Mouse (Mus musculus): ENCODE data around the gene Podxl2. TPM values are rescaled to one million over a fixed set of nuclear protein-coding genes. Genes with fewer than 3 reads are reported as not detected.

The Podxl2 gene
- total RNA-seq, 1 experiment from 2014 or later = not detected

DNA sequence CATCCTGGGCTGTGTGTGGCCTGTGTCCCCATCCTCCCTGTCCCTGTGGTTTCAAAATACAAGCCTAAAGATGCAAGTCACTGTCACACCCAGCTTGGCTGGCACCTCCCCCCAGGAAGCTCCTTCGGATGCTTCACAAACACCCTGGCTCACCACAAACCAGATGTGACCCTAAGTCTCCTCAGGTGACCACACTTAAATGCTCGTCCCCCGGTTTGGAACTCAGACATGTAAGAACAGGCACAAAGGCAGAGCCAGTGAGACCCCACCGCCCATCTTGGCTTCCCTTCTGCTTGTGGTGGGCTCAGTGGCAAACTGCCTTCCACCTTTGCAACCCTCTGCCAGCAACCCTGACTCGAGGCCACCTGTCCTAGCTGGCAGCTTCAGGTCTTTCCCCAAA, 39.8 kb downstream of the Podxl2 start:
- no peak for ATAC-seq (replicated peaks; ENCODE audit: insufficient number of reproducible peaks, low FRiP score, low TSS enrichment, poor library complexity, severe bottlenecking)

DNA sequence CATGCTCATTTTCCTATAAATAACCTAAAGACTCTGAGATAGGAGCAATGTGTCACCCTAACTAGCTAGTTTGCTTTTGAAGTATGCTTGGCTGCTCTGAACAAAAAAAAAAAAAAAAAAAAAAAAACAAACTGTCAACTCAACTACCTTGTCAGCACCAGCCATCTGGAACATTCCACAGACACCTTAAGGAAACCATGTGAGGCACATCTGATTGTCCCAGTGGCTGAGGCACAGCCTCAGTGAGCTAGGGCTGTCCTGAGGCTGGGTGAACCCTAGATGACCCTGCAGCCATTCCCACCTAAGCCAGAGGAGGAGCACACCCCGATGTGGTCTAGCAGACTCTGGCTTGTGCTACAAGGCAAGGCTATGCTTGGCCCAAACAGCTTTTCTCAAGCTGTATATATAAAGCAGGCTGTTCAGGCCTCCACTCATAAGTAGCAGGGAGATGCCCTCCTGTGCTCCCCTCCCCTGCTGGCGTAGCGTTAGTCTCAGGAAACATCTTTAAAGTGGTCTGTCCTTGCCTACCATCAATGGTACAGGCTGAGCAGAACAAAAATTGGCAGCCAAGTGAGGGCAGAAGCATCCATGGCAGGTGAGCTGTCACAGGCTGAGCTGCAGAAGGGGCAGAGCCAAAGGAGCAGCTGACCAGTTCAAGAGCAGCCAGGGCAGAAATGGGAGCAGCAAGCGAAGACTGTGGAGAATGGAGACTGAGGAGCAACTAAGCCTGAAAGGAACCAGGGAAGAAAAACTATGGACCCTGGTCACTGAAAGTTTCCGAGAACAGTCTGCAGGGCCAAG, 41.3 kb downstream of the Podxl2 start:
- ATAC-seq (replicated peaks; ENCODE audit: insufficient number of reproducible peaks, low FRiP score, low TSS enrichment, poor library complexity, severe bottlenecking) = no peak

- no peak for ATAC-seq (replicated peaks; ENCODE audit: insufficient number of reproducible peaks, low FRiP score, low TSS enrichment, poor library complexity, severe bottlenecking)
Observed at GRCm38 (mm10) chr6:88832663-88833062, 42.2 kb downstream of the Podxl2 start.

DNA sequence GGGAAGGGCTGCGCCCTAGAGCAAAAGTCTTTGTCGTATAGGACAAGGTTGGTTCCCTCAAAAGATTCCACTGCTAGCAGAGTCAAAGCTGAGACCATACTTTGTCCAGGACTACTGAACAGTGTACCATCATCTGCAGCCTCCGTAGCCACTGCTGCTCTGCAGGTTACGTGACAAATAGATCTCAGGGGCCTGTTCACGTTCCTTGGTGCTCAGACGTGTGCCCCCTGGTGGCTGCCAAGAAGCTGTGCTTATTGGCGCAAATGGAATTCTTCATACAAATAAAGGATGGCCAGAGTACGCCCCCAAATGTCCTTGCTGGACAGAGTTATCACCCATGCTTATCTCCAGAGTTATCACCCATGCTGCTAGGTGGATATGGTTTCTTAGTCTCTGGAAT, 43.4 kb downstream of the Podxl2 start:
- no peak; the same call in 1 of the 2 replicates for ATAC-seq (replicated peaks; ENCODE audit: insufficient number of reproducible peaks, low FRiP score, low TSS enrichment, poor library complexity, severe bottlenecking)

- ATAC-seq (replicated peaks; ENCODE audit: insufficient number of reproducible peaks, low FRiP score, low TSS enrichment, poor library complexity, severe bottlenecking) = no peak
Observed at GRCm38 (mm10) chr6:88830112-88830702, 44.6 kb downstream of the Podxl2 start.

DNA sequence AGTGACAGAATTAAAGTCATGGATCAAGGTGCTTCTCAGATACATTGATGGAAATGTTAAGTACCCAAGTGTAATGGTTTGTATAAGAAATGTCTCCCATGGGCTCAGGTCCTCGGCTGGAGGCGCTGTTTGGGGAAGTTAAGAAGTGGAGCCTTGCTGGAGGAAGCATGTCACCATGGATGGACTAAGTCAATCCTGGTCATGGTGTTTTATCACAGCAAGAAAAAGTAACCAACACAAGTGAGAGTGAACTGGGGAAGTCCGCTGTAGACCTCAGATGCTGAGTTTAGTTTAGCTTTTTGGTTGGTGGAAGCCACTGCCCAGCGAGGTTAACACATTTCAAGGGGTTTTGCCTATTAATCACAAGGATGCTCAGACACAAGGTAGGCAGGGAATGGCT, 45.3 kb downstream of the Podxl2 start:
- no peak for ATAC-seq (replicated peaks; ENCODE audit: insufficient number of reproducible peaks, low FRiP score, low TSS enrichment, poor library complexity, severe bottlenecking)

- no peak for ATAC-seq (replicated peaks; ENCODE audit: insufficient number of reproducible peaks, low FRiP score, low TSS enrichment, poor library complexity, severe bottlenecking)
Observed at GRCm38 (mm10) chr6:88828206-88829009, 46.4 kb downstream of the Podxl2 start.

GRCm38 (mm10) chr6:88827395-88828205, 47.2 kb downstream of the Podxl2 start:
- ATAC-seq (replicated peaks; ENCODE audit: insufficient number of reproducible peaks, low FRiP score, low TSS enrichment, poor library complexity, severe bottlenecking) = peak; percentile 42

- ATAC-seq (replicated peaks; ENCODE audit: insufficient number of reproducible peaks, low FRiP score, low TSS enrichment, poor library complexity, severe bottlenecking) = no peak
Observed at GRCm38 (mm10) chr6:88826965-88827364, 47.9 kb downstream of the Podxl2 start.

- no peak for ATAC-seq (replicated peaks; ENCODE audit: insufficient number of reproducible peaks, low FRiP score, low TSS enrichment, poor library complexity, severe bottlenecking)
Observed at GRCm38 (mm10) chr6:88826545-88826944, 48.3 kb downstream of the Podxl2 start.

- ATAC-seq (replicated peaks; ENCODE audit: insufficient number of reproducible peaks, low FRiP score, low TSS enrichment, poor library complexity, severe bottlenecking) = no peak
Observed at GRCm38 (mm10) chr6:88826088-88826487, 48.8 kb downstream of the Podxl2 start.

- no peak for ATAC-seq (replicated peaks; ENCODE audit: insufficient number of reproducible peaks, low FRiP score, low TSS enrichment, poor library complexity, severe bottlenecking)
Observed at GRCm38 (mm10) chr6:88824183-88824582, 50.7 kb downstream of the Podxl2 start.

DNA sequence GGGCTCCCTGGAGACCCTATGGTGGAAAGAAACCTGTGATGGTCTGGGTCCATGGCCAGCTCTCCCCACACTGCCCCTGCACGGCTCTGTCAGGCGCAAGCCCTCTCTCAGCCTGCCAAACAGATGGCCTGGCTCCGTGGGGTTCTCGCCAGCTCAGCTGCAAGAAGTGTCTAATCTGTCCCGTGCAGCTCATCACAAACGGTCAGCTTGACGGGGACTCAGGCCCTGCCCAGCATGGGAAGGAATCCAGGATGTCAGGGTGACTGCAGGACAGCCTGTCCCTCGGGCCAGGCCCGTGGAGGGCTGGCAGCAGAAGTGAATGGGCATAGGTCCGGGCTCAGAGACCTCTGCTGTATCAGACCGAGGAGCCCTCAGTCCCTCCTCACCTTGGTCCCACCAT, 52.9 kb downstream of the Podxl2 start:
- no peak for ATAC-seq (replicated peaks; ENCODE audit: insufficient number of reproducible peaks, low FRiP score, low TSS enrichment, poor library complexity, severe bottlenecking)

GRCm38 (mm10) chr6:88821294-88821693, 53.5 kb downstream of the Podxl2 start:
- ATAC-seq (replicated peaks; ENCODE audit: insufficient number of reproducible peaks, low FRiP score, low TSS enrichment, poor library complexity, severe bottlenecking) = no peak

- ATAC-seq (replicated peaks; ENCODE audit: insufficient number of reproducible peaks, low FRiP score, low TSS enrichment, poor library complexity, severe bottlenecking) = no peak
Observed at GRCm38 (mm10) chr6:88820853-88821252, 54.0 kb downstream of the Podxl2 start.

GRCm38 (mm10) chr6:88816913-88817312, 57.9 kb downstream of the Podxl2 start:
- ATAC-seq (replicated peaks; ENCODE audit: insufficient number of reproducible peaks, low FRiP score, low TSS enrichment, poor library complexity, severe bottlenecking) = no peak

DNA sequence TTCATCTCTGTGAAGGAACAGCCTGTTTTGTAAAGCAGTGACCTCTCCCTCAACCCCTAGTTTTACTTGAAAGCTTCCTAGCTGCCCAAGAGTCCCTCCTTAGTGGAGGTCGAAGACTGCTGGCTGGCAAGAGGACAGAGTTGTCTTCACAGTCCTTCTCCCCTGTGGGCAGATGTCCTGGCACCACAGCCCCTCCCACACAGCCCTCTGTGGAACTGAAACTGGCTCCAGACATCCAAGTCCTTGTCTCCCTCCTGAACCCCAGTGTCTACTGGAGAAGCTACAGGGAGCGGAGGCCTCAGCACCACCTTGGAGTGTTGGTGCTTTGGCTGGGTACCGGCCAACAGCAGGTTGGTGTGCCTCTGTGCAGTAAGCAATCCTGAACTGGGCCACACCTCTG, 59.4 kb downstream of the Podxl2 start:
- no peak for ATAC-seq (replicated peaks; ENCODE audit: insufficient number of reproducible peaks, low FRiP score, low TSS enrichment, poor library complexity, severe bottlenecking)

GRCm38 (mm10) chr6:88815036-88815435, 59.8 kb downstream of the Podxl2 start:
- ATAC-seq (replicated peaks; ENCODE audit: insufficient number of reproducible peaks, low FRiP score, low TSS enrichment, poor library complexity, severe bottlenecking) = no peak

- ATAC-seq (replicated peaks; ENCODE audit: insufficient number of reproducible peaks, low FRiP score, low TSS enrichment, poor library complexity, severe bottlenecking) = no peak
Observed at GRCm38 (mm10) chr6:88813832-88814231, 61.0 kb downstream of the Podxl2 start.
